Mouse (Mus musculus) megakaryocyte progenitor cell, adult 5-6 weeks (primary cell): ENCODE results near the gene Igfbp1. TPM values are rescaled to one million over a fixed set of nuclear protein-coding genes. Genes with fewer than 3 reads are reported as not detected.

ENCODE experiments used
- ATAC-seq: replicated peaks from 2 replicates; pipeline ENCODE4 v1.8.0; 2016; ENCODE audit warnings: mild to moderate bottlenecking, moderate TSS enrichment, inconsistent platforms; ENCODE audit not compliant: poor library complexity
- total RNA-seq, 2 experiments: library from RNA; stranded (forward) in 1 of 2; stranded (reverse) in 1 of 2; fragments of 157-497, 149-512 nt in 1 of 2; fragments of 200-1000 nt in 1 of 2; gene quantifications; 2 replicates each; pipeline versions ENCODE4 v1.2.3 to v1.2.4; 2015 to 2017

Gene Igfbp1
- total RNA-seq, 2 experiments from 2014 or later, result not detected

- ATAC-seq, result no peak
Observed at GRCm38 (mm10) chr11:7230000-7230399, 32.4 kb downstream of the Igfbp1 start.

GRCm38 (mm10) chr11:7231958-7232357, 34.4 kb downstream of the Igfbp1 start:
- ATAC-seq, result no peak

GRCm38 (mm10) chr11:7233333-7233732, 35.8 kb downstream of the Igfbp1 start:
- ATAC-seq, result no peak

GRCm38 (mm10) chr11:7234436-7234835, 36.9 kb downstream of the Igfbp1 start:
- no peak for ATAC-seq

- ATAC-seq, result no peak
Observed at GRCm38 (mm10) chr11:7234981-7235609, 37.5 kb downstream of the Igfbp1 start.

GRCm38 (mm10) chr11:7236751-7237150, 39.2 kb downstream of the Igfbp1 start:
- ATAC-seq, result no peak

DNA sequence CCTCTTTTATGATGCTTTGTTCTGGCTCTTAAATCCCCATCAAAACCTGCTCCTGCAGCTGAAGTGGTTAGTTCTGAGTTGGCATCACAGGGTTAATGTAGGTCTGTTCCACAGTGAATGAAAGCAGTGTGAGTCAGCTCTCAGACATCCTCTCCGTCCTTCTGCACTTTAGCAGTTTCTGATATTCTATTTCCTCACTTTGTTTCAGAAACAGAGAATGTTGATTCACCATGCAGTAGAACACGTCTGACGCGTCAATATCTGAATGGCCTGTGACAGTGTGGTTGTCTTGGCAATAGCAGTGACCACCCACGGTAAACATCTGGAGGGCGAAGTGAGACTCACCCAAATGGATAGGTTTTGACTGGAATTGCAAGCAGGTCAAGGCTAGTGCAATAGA, 40.1 kb downstream of the Igfbp1 start:
- no peak for ATAC-seq

DNA sequence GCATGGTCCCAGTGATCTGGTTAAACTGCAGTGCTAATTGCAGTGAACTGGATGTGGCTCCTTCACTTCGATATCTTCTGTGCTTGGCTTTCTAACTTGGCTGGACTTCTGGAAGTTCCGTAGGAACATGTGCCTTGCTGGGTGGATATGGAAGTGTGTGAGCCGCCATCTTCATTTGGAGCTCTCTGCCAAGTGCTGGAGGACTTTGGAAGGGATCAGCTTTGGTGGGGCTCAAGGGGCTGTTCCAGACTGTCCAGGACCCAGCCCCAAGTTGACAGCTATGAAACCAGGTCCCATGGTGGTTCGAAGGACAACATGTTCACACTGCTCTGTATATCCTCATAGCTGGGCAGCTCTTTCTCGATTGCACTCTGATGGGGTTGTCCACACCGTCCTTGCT, 41.0 kb downstream of the Igfbp1 start:
- no peak for ATAC-seq

DNA sequence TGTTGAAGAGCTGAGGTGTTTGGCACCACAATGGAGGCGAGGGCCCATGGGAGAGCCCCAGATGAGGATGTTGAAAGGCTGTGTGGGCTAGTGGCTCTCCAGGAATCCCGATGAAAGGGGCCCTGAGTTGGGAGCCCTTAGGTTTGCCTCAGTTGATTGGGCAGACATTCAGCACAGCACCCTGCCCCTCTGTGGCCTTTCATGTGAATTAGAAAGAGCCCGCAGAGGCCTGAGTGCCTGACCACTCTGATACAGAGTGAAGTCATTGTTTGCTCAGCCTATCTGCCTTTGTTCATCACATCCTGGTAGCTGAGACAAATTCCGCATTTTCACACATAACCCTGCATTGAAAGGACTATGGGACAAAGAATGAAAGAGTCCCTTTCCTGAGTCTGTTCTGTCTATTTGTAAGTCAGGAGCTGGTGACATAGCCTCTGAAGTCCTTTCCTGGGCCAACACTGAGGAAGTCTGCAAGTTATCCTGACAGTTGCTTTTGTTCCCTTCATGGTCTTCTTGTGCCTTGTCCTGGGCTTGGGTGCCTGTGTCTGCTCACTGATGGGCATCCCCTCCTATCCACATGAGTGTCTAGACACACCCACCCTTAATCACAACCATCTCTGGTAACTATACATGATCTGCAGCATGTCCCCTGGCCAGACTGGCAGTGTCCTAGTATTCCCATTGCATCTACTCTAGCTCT, 41.6 kb downstream of the Igfbp1 start:
- ATAC-seq, result no peak

DNA sequence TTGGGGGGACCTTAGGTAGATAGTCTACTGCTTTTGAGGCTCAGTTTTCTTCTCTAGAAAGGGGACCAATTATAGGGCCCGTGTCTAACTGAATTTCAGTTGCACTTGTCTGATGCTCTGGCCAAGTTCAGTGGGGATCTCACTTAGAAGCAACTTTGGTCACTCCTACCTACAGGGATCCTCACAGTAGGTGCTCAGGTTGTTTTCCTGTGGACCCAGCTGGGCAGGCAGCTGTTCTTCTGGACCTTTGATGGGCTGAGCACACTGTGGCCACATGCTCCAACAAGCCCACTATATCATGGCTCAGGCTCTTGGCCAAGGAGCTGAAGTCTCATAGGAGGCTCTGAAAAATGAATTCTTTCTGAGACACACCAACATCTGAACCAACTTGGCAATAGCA, 47.2 kb downstream of the Igfbp1 start:
- ATAC-seq, result no peak

- ATAC-seq, result no peak
Observed at GRCm38 (mm10) chr11:7250415-7250814, 52.8 kb downstream of the Igfbp1 start.

GRCm38 (mm10) chr11:7250870-7251269, 53.3 kb downstream of the Igfbp1 start:
- no peak for ATAC-seq

Other genes with a start within 250 kb of the Igfbp1 start
- 0.02 TPM in 1 of 2 replicates, not detected in the other for gene Adcy1, start 134.3 kb upstream of the Igfbp1 start, total RNA-seq (2015)
- gene Adcy1, start 134.3 kb upstream of the Igfbp1 start, total RNA-seq (2017), result not detected in 2 replicates
- gene Gm11985, start 9.2 kb upstream of the Igfbp1 start, total RNA-seq (2015), result not detected in 2 replicates
- gene Gm11985, start 9.2 kb upstream of the Igfbp1 start, total RNA-seq (2017), result not detected in 2 replicates
- not detected in 2 replicates for gene Igfbp3, start 16.1 kb downstream of the Igfbp1 start, total RNA-seq (2015)
- not detected in 2 replicates for gene Igfbp3, start 16.1 kb downstream of the Igfbp1 start, total RNA-seq (2017)